Mouse (Mus musculus): ENCODE results near the gene Pnpla2.

Gene Pnpla2

GRCm38 (mm10) chr7:141485186-141485585, 30.2 kb downstream of the Pnpla2 start:
- no peak for DNase-seq

DNA sequence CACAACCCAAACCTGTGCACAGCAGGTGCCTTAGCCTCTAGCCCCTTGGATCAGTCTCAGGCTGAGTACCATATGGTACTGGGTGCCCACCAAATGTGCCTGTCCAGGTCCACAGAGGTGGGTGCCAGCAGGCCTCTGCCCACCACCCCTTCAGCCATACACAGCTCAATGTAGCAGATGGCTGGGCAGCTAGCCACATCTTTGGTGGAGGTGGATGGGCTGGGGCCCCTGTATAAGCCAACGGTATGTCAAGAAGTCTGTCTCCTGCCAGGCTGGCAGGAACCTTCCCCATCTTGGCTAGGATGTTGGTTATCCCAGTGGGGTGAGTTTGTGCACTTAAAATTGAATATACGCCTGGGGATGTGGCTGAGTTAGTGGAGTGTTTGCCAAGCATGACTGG, 30.6 kb downstream of the Pnpla2 start:
- DNase-seq, result no peak

GRCm38 (mm10) chr7:141486239-141486638, 31.2 kb downstream of the Pnpla2 start:
- no peak for DNase-seq

DNA sequence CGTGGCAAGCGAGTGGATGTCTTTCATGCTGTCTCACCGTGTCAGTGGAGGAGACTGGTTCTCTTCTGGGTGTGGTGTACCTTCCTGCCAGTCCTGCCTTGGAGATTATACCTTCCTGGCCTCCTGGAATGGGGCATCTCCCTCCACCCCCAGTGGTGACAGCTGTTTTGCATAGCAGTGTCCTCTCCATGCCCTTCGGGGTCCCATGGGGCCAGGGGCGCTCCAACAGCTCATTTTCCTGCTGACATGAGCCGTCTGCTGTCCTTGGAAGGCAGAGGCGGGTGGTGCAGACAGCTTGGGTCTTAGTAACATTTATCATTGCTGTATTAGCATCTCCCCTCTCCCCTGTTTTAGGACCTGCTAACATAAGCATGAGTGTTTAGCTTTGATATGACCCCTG, 32.1 kb downstream of the Pnpla2 start:
- no peak for DNase-seq

GRCm38 (mm10) chr7:141491151-141491550, 36.2 kb downstream of the Pnpla2 start:
- DNase-seq, result peak; percentile 33 to 52

- DNase-seq, result no peak
Observed at GRCm38 (mm10) chr7:141492738-141493137, 37.7 kb downstream of the Pnpla2 start.

DNA sequence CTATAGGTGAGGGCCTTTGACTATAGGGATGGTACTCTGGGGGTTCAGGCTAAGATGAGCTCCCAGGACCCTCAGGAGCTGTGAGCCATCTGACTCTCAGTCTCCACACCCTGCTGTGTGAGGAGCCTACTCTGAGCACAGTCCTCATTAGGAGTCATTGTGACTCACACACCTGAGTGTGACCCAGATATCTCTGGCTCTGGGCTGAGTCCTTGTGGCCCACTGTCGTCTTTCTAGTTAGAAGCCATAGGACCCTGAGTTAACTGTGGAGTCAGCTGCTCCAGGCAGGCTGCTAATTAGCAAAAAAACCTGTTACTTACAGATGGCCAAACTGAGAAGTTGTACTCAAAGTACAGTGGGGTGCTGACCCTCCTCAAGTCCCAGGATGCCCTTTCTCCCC, 38.7 kb downstream of the Pnpla2 start:
- no peak for DNase-seq

DNA sequence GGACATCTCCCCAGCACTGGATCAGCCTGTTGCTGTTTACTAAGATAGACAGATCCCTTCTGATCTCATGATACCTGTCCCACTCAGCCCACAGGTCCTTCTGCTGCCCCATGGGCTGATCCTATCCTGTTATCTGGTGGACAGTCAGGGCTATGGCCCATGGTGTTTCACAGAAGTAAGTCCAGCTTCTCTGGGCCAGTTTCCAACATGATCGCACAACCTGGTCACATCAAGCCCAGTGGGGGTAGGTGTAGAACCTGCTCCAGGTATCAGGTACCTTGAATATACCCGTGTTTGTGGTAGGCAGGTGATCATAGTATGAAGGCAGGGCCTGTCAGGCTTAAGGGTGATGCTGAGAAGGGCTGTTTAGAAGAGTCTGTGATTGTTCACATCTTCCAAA, 40.4 kb downstream of the Pnpla2 start:
- no peak for DNase-seq

- DNase-seq, result no peak
Observed at GRCm38 (mm10) chr7:141495940-141496339, 40.9 kb downstream of the Pnpla2 start.

DNA sequence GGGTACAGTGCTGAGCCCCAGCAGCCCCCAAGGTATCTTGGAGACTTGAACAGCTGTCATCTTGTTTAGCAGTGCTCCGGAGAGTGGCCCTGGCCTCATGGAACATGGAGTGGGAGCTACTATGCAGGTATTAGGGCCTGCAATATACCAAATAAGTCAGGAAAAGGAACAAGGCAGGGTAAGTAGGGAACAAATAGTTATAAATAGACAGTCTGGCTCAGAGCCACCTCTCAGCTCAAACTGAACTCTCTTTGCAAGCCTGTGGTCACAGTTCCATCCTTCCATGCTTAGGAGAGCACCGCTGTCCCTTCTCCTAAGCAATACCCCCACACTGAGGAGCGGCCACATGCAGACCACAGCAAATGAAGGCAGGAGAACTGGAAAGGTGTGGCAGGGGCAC, 42.6 kb downstream of the Pnpla2 start:
- DNase-seq, result no peak

DNA sequence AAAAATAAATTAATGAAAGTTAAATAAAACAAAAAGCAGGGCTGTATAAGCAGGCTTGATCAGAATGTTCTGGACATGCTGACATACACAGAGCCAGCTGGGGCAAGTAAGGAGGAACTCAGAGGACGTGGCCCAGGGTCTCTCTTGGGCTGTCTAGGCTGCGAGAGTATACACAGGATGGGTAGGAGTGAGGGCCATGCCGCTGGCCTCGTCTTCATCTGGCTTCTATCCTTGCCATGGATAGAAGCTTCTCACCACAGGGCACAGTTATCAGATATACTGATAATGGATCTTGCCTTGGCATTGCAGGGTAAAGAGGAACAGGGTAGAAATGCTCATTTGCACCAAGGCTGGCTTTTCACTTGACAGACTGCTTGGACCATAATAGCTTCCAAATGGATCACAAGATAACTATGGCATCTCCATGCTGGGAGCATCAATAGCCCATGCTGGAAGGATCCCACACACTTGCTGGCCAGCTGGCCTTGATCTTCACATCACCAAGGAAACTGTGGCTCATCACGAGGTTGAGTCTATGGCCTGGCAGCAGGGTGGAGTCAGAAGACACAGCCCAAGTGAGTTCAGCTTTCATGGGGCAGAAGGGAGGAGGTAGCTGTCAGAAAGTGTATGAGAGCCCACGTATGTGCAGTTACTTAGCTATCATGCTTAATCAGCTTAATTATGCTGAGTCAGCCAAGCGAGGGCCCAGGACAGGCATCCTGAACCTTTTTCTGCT, 47.0 kb downstream of the Pnpla2 start:
- DNase-seq, result no peak

GRCm38 (mm10) chr7:141502556-141502905, 47.5 kb downstream of the Pnpla2 start:
- DNase-seq, result no peak

DNA sequence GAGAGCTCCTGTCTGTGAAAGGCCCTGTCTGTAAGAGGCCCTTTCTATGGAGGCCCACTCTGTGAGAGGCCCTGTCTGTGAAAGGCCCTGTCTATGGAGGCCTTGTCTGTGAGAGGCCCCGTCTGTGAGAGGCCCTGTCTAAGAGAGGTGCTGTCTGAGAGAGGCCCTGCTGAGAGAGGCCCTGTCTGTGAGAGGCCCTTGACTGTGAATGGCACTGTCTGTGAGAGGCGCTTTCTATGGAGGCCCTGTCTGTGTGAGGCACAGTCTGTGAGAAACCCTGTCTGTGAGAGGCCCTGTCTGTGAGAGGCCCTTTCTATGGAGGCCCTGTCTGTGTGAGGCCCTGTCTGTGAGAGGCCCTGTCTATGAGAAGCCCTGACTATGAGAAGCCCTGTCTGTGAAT, 51.3 kb downstream of the Pnpla2 start:
- no peak for DNase-seq

DNA sequence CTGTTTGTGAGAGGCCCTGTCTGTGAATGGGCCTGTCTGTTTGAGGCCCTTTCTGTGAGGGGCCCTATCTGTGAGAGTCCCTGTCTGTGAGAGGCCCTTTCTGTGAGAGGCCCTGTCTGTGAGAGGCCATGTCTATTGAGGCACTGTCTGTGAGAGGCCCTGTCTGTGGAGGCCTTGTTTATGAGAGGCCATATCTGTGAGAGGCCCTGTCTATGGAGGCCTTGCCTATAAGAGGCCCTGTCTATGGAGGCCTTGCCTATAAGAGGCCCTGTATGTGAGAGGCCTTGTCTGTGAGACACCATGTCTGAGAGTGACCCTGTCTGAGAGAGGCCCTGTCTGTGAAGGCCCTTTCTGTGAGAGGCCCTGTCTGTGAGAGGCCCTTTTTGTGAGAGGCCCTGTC, 53.2 kb downstream of the Pnpla2 start:
- DNase-seq, result no peak

- no peak for DNase-seq
Observed at GRCm38 (mm10) chr7:141510196-141510595, 55.2 kb downstream of the Pnpla2 start.
